Mouse (Mus musculus): ENCODE data around the gene Olfr533.
"Not testable (repeated sequence)": the region's sequence is repeated elsewhere in the genome, so short reads cannot be mapped to it uniquely, and the experiment has no call there.

Gene Olfr533

DNA sequence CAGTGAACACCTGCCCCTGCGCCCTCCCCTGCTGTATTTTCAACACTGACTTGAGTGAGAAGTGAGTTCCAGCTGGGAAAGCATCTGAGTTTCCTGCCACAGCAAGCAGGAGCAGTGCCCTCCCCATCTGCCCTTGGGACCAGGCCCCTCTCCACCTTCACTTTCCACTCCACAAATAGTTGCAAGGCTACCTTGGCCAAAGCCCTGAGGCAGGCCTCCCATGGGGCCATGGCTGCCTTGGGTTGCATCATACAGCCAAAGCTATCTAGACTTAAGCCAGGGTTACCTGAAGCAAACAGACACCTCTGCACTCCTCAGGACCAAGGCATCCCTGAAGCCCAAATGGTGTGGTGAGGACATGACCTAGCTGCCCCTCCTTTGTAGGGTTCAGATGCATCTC lies at the start of gene Olfr533:
Olfr533 (plus strand) TSS at position 301 of the 400 bp plus-strand sequence.
- not testable (repeated sequence) for DNase-seq (ENCODE audit: low spot score in 2 of 2)

GRCm38 (mm10) chr7:140421539-140421938 lies 41.6 kb upstream of the Olfr533 start, which contains the start of gene Olfr532:
TSS of gene Olfr532 (minus strand) at chr7:140421639.
- no peak for DNase-seq (ENCODE audit: low spot score in 2 of 2)

- no peak for DNase-seq (ENCODE audit: low spot score in 2 of 2)
These were observed 20.0 kb upstream of the Olfr533 start for GRCm38 (mm10) chr7:140443141-140443540.

DNA sequence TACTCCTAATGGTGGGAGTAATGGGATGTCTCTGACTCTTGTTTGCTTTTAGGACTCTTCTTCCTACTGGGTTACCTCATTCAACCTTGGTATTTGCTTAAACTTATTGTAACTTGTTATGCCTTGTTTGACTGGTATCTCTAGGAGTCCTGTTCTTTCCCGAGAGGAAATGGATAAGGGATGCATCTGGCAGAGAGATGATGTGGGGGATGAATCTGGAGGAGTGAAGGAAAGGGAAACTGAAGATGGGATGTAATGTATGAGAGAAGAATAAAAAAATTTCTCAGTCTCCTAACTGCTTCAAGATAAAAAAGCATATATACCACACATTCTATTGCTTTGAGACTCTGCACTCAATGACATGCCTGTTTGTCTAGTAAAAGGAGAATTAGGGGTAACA lies 14.7 kb downstream of the Olfr533 start:
- no peak for DNase-seq (ENCODE audit: low spot score in 2 of 2)

DNA sequence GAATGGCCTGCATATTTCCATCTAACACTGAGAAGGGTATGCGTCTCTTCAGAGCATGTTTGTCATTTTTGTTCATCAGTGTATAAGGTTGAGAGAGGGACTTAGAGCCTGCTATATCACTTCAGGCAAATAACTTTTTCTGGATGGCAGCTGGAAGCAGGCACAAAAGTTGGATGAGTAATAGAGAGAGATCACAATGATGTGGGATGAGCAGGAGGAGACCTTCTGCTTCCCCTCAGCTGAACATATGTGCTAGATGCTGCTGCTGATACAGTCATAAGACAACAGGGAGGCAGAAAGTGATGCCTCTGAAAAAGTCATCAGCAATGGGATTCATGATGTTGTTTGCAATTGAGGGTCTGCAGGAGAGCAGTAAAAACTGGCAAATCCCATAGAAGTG lies 15.6 kb downstream of the Olfr533 start:
- DNase-seq (ENCODE audit: low spot score in 2 of 2), result no peak

- DNase-seq (ENCODE audit: low spot score in 2 of 2), result no peak
These were observed 20.7 kb downstream of the Olfr533 start, which contains the start of gene Olfr535 for GRCm38 (mm10) chr7:140483916-140484315. TSS of gene Olfr535 (plus strand) at chr7:140484216.

DNA sequence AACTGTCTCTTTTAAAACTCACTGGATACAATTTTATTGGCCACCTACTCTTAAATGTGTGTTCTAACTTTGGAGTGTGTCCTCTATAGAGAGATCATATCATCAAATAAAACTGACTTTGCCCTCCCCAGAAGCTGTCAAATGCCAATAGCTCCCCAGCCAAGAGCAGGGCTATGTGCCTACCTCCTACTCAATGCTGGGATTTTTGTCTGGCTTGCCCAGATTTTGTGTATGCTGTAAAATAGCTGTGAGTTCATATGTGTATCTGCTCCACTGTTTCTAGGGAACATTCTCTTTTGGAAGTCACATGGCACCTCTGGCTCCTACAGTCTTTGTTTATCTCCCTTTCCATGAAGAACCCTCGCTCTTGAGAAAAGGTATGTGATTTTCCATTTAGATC lies 25.8 kb downstream of the Olfr533 start:
- DNase-seq (ENCODE audit: low spot score in 2 of 2), result no peak

- DNase-seq (ENCODE audit: low spot score in 2 of 2), result no peak
These were observed 31.1 kb downstream of the Olfr533 start for GRCm38 (mm10) chr7:140494231-140494630.

DNA sequence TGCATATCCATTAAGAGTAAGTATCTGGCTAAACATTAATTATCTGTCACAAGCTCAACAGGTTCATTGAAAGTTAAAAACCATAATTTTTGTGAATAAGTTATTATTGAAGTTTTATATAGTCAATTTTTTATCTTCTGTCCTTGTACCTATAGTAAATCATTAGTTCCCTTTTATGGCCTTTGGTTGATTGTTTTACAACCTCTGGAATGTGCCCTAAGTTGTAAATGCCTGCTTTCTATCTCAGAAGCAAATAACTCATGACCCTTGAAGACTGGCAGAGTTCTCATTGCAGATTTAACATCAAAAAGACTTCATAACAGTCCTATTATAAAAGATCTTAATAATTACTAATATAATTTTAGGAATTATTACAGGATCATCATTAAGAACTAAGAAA lies 31.5 kb downstream of the Olfr533 start:
- no peak for DNase-seq (ENCODE audit: low spot score in 2 of 2)

DNA sequence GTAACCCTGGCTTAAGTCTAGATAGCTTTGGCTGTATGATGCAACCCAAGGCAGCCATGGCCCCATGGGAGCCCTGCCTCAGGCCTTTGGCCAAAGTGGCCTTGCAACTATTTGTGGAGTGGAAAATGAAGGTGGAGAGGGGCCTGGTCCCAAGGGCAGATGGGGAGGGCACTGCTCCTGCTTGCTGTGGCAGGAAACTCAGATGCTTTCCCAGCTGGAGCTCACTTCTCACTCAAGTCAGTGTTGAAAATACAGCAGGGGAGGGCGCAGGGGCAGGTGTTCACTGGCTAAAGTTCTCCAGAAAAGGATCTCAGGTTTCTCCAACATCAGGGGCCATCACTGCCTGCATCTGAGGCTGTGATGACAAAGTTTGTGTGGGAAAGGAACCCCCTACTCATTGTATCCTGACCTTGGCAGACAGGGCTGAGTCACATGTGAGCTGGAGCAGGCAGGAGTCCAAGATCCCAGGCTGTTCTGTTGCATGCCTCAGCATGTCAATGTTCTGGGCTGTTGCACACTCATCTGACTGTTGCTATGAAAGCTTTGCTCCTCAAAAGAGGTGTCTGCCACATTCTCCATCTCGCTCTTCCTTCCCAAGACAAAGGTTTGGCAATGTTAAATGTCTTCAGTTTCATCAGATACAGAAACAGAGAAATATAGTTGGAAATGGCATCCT lies 44.3 kb downstream of the Olfr533 start, which contains the start of gene Olfr536:
Olfr536 (minus strand) TSS at position 51 of the 676 bp plus-strand sequence.
- DNase-seq (ENCODE audit: low spot score in 2 of 2), result not testable (repeated sequence)

Data from spleen, postnatal 14 days (tissue).